ENCODE assay signal across 12 mouse cellular contexts in genomic region chr4:117018327-117018726, GRCm38 (mm10).
"Had no signal": no experiment of that assay in that cellular context is flagged by ENCODE, and none has a peak within 500 bp of the region (broad histone marks: within the 10 kb centered on the region; RNA-seq: fewer than 3 reads in every experiment).

No protein-coding gene starts in this region.

- DNase-seq: lung, adult 18-20 months; lung, postnatal 10 days; lung, postnatal 4 days; midbrain, embryonic 14.5 days; right cerebral cortex, postnatal 14 days; thymus, adult 2 months; thymus, postnatal 25 days had no signal

- H3K9ac ChIP-seq: neural tube, embryonic 12.5 days had no signal

- H3K9me3 ChIP-seq: midbrain, embryonic 10.5 days; neural tube, embryonic 12.5 days; stomach, embryonic 15.5 days had no signal

- H3K27ac ChIP-seq: liver, embryonic 14.5 days; neural tube, embryonic 12.5 days; stomach, postnatal 0 days had no signal

- H3K27me3 ChIP-seq: neural tube, embryonic 12.5 days; stomach, embryonic 15.5 days had no signal
